In genomic region chr5:33335273-33335976, GRCm38 (mm10) we compare ENCODE assay signal across 8 mouse cellular contexts. TPM values are rescaled to one million over a fixed set of nuclear protein-coding genes. Genes with fewer than 3 reads are reported as not detected.
DNase-seq lines count a peak whose midpoint lies in the region; ATAC-seq and TF ChIP-seq lines count a peak whose summit lies in the region.

Maea (plus strand) TSS chr5:33335509.

- H3K27ac ChIP-seq in bone marrow, adult 2 months (ENCODE audit: control insufficient read depth, insufficient read depth, low read depth, low read length, poor library complexity) = peak within 1 kb of the TSS; percentile 92
- H3K27ac ChIP-seq in embryonic facial prominence, embryonic 15.5 days (replicated peaks) = peak within 1 kb of the TSS; percentile 80
- H3K27ac ChIP-seq in limb, embryonic 14.5 days (replicated peaks; ENCODE audit: low read depth, low read length) = peak within 1 kb of the TSS; percentile 72
- peak within 1 kb of the TSS; percentile 83 for H3K27ac ChIP-seq in midbrain, postnatal 0 days (ENCODE audit: low read depth, low read length)

- no peaks in the 10 kb centered on the region for H3K27me3 ChIP-seq in embryonic facial prominence, embryonic 15.5 days
- H3K27me3 ChIP-seq in limb, embryonic 14.5 days (ENCODE audit: control insufficient read depth, insufficient read depth, low read length) = no peaks in the 10 kb centered on the region
- no peaks in the 10 kb centered on the region for H3K27me3 ChIP-seq in midbrain, postnatal 0 days (ENCODE audit: insufficient read depth, low read length)

- peak; percentile 94 for TF ChIP-seq POLR2A in bone marrow, adult 2 months (IDR thresholded peaks at IDR 0.05; ENCODE audit: borderline replicate concordance, control insufficient read depth, low read depth, low read length)
- peak; percentile 58; the same call in 1 of the 2 replicates for TF ChIP-seq POLR2A in limb, embryonic 14.5 days (IDR thresholded peaks at IDR 0.05; ENCODE audit: borderline replicate concordance, extremely low read depth, insufficient read depth, insufficient read length)

- DNase-seq in 416B (ENCODE audit: low read depth) = peak; percentile 97
- peak; percentile 98 for DNase-seq in heart, adult 8-10 months (ENCODE audit: low spot score)
- DNase-seq in kidney, adult 9 months = peak; percentile 97
- DNase-seq in limb, embryonic 14.5 days (ENCODE audit: low spot score) = peak; percentile 98
- DNase-seq in midbrain, postnatal 0 days (ENCODE audit: low spot score) = peak; percentile 99
- peak; percentile 91 to 92 for DNase-seq in spleen, postnatal 14 days (ENCODE audit: low spot score in 2 of 2)

- H3K9me3 ChIP-seq in embryonic facial prominence, embryonic 15.5 days (replicated peaks) = no peaks in the 10 kb centered on the region
- no peaks in the 10 kb centered on the region for H3K9me3 ChIP-seq in limb, embryonic 14.5 days (ENCODE audit: control insufficient read depth, low read length)
- no peaks in the 10 kb centered on the region for H3K9me3 ChIP-seq in midbrain, postnatal 0 days (ENCODE audit: low read length)

- H3K4me3 ChIP-seq in bone marrow, adult 2 months (replicated peaks; ENCODE audit: control insufficient read depth, low read depth, low read length) = peak within 1 kb of the TSS; percentile 99
- peak within 1 kb of the TSS; percentile 100 for H3K4me3 ChIP-seq in embryonic facial prominence, embryonic 15.5 days (replicated peaks)
- H3K4me3 ChIP-seq in limb, embryonic 14.5 days (replicated peaks; ENCODE audit: low read length) = peak within 1 kb of the TSS; percentile 91
- peak within 1 kb of the TSS; percentile 99 for H3K4me3 ChIP-seq in midbrain, postnatal 0 days (ENCODE audit: low read depth, low read length)

- under 1% methylated on average over 71 of the region's 71 CpGs for WGBS in bone marrow, adult 2 months
- under 1% methylated on average over 71 of the region's 71 CpGs for WGBS in embryonic facial prominence, embryonic 15.5 days
- WGBS in limb, embryonic 14.5 days = 2% methylated on average over 51 of the region's 71 CpGs
- WGBS in midbrain, postnatal 0 days = under 1% methylated on average over 57 of the region's 71 CpGs

- peak; percentile 100 for ATAC-seq in embryonic facial prominence, embryonic 15.5 days (ENCODE audit: insufficient number of reproducible peaks, low FRiP score, low TSS enrichment, low read depth)
- peak; percentile 100 for ATAC-seq in limb, embryonic 14.5 days (ENCODE audit: low FRiP score, low read depth)
- peak; percentile 100 for ATAC-seq in midbrain, postnatal 0 days (ENCODE audit: low FRiP score)

- H3K4me1 ChIP-seq in bone marrow, adult 2 months (ENCODE audit: control insufficient read depth, insufficient read depth, low read length) = peaks cover 2% of the 10 kb centered on the region
- peaks cover 24% of the 10 kb centered on the region for H3K4me1 ChIP-seq in embryonic facial prominence, embryonic 15.5 days
- H3K4me1 ChIP-seq in limb, embryonic 14.5 days (ENCODE audit: control insufficient read depth, insufficient read depth, low read length) = peaks cover 7% of the 10 kb centered on the region
- peaks cover 9% of the 10 kb centered on the region; the same call in 1 of the 2 replicates for H3K4me1 ChIP-seq in midbrain, postnatal 0 days (ENCODE audit: insufficient read depth, low read length)

- no peak for TF ChIP-seq CTCF in bone marrow, adult 2 months (IDR thresholded peaks at IDR 0.05; ENCODE audit: control insufficient read depth, insufficient read depth, low read length)
- TF ChIP-seq CTCF in midbrain, postnatal 0 days (IDR thresholded peaks at IDR 0.05) = peak; percentile 1; the same call in 1 of the 2 replicates

- H3K4me2 ChIP-seq in embryonic facial prominence, embryonic 15.5 days (replicated peaks) = peak within 1 kb of the TSS; percentile 67
- peak within 1 kb of the TSS; percentile 69 for H3K4me2 ChIP-seq in limb, embryonic 14.5 days (replicated peaks; ENCODE audit: low read depth, low read length, severe bottlenecking)
- H3K4me2 ChIP-seq in midbrain, postnatal 0 days (ENCODE audit: low read depth, low read length, poor library complexity, severe bottlenecking) = peak within 1 kb of the TSS; percentile 76

- H3K36me3 ChIP-seq in embryonic facial prominence, embryonic 15.5 days = peaks cover 13% of the 10 kb centered on the region; the same call in 1 of the 2 replicates
- peaks cover 9% of the 10 kb centered on the region; the same call in 1 of the 2 replicates for H3K36me3 ChIP-seq in limb, embryonic 14.5 days (ENCODE audit: control insufficient read depth, insufficient read depth, low read length)
- H3K36me3 ChIP-seq in midbrain, postnatal 0 days (ENCODE audit: insufficient read depth, low read length) = peaks cover 7% of the 10 kb centered on the region; the same call in 1 of the 2 replicates

- peak within 1 kb of the TSS; percentile 95 for H3K9ac ChIP-seq in embryonic facial prominence, embryonic 15.5 days
- H3K9ac ChIP-seq in limb, embryonic 14.5 days (ENCODE audit: low read depth, low read length, severe bottlenecking) = peak within 1 kb of the TSS; percentile 94
- peak within 1 kb of the TSS; percentile 96 for H3K9ac ChIP-seq in midbrain, postnatal 0 days (replicated peaks; ENCODE audit: low read length, poor library complexity, severe bottlenecking)

RNA-seq across cellular contexts. Expression of gene Maea, which starts in this region (rescaled TPM):
- polyA plus RNA-seq in bone marrow, adult 2 months (2011; ENCODE audit: insufficient read depth, insufficient read length, low replicate concordance, missing spikeins) = 20.2 and 32.3 TPM in 2 replicates
- polyA plus RNA-seq in embryonic facial prominence, embryonic 15.5 days (2015; fragmentation: Nextera tagmentation; extraction: Ambion mirVana) = 116 and 118 TPM in 2 replicates
- total RNA-seq in heart, adult 8-10 months (2022) = 10 to 100 TPM; 82.1 to 97.8 (median 88.0) TPM
- 168 and 170 TPM in 2 replicates for polyA plus RNA-seq in limb, embryonic 14.5 days (2012; rRNA removed)
- polyA plus RNA-seq in limb, embryonic 14.5 days (2014; fragmentation: Nextera tagmentation; extraction: Ambion mirVana) = 116 and 120 TPM in 2 replicates
- 136 and 137 TPM in 2 replicates for total RNA-seq in midbrain, postnatal 0 days (2014; rRNA removed)
- 122 and 129 TPM in 2 replicates for polyA plus RNA-seq in midbrain, postnatal 0 days (2015; fragmentation: Nextera tagmentation; extraction: Ambion mirVana)

Comparison
In these comparisons a context has a peak if more than half of its experiments do, and no peak if none do; other contexts are left out.
1. Peak in every context shown above with its lines: DNase-seq, ATAC-seq, H3K4me3 ChIP-seq and H3K27ac ChIP-seq.